Mouse (Mus musculus): ENCODE results near the gene Proser3.

The Proser3 gene

DNA sequence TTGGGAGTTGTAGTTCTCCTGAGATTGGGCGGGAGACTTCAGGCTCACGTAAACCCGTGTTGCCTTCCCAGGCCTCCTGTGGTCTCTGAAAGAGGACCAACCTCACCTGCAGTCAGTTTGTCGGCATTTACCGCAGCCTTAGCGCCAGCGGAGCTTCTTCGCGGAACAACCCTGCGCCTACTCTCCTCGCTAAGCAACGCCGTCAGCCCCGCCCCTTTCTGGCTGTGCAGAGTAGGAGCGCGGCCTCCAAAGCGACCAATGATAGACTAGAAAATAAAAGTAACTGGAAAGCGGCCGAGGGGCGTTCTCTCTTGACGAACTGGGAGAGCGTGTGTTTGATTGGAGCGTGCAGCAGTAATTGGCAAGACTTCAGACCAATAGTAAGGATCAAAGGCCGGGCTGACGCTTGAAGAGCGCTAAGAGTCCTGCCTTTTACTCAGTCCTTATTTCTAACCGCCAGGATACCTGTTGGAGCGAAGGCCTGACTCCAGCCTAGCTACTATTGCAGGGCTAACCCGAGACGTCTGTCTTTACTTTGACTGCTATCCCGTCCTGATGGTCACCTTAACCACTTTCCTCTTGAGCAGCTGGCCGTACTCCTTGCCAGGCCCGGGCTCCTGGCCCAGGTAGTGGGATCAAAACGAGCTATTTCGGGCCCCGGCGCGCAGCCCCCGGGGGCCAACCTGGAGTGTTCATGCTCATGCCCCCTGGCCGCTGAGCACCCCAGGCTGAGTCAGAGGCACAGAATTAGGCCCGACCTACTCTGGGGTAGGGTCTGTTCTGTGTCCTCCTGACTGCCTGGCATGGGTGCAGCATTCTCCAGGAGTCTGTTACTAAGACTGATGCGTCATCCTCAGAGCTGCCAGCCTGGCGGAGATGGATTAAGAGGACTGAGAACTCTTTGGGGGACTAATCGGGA, at the start of gene Proser3, which contains the start of gene Hspb6:
Gene Proser3, minus strand, starts transcription at position 198 of the 919 bp plus-strand sequence.
Gene Hspb6, plus strand, starts transcription at position 77 of the 919 bp plus-strand sequence.
- DNase-seq, result peak; percentile 99

DNA sequence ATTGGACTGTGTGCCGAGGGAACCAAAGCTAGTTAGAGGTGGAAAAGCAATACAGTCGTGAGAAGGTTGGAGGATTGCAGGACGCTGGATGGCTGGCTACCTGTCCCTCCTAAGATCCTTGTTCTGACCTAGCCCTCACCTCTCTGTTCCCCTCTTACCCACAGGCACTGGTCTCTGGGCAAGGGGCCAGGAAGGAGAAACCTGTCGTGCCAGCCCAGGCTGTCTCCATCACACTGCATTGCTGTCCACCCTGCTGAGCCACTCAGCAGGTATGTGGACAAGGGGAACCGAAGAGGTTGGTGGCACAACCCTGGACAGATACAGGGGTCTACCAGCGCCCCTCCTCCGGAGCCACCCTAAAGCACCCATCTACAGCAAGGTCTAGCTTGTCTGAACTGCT, 48.6 kb upstream of the Proser3 start:
- no peak for DNase-seq

DNA sequence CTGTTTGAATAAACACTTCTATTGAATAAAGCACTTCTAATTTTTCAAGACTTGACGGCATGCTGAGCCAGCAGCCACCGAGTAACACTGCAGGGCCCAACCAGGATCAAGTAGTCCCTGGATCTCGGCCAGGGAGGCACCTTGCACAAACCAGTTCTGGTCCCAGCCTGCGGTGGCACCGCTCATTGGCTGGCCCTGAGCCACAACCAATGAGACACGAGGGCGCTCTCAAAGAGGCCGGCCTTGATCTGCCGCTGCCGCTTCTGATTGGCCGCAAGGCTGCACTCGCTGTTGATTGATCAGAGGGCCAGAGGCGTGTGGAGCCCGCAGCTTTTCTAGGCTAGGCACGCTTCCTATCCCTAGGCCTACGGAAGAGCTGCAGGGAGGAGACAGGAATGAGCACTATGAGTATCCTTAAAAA, 47.8 kb upstream of the Proser3 start:
- peak; percentile 97 for DNase-seq

DNA sequence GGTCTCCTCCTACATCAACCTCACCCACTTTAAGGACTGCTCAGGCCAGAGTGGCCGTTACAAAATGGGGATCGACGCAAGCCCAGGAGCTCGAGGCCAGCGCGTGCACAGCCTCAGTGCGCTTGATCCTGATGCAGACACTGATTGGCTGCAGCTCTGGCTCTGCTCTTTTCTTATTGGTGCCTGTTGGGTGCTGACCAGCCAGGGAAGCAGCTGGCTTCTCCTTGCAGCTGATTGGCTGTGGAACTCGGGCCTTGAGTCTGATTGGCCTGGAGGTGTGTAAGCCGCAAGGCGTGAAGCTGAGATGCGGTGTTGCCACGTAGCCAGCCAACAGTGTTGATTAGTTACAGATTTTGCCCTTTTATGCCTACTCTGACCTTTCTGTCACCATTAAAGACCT, 46.7 kb upstream of the Proser3 start, which contains the start of gene Zbtb32:
Gene Zbtb32, minus strand, starts transcription at position 124 of the 400 bp plus-strand sequence.
- no peak for DNase-seq

DNA sequence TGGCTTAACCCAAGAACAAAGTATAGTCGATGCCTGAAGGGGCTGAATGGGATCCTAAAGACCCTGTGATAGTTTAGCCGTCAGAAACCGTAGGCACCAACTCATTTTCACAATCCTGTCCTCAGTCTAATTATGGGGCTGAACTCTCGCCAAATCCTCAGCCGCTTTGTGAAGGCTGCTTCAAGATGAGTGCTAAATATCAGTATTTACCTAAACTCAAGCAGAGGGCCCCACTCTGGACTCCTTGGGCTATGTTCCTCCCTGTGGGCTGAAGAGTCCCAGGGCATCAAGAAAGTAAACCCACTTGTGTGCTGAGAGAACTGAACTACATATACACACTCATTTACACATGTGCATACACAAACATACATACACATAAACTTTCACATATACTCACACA, 44.7 kb upstream of the Proser3 start:
- DNase-seq, result no peak

DNA sequence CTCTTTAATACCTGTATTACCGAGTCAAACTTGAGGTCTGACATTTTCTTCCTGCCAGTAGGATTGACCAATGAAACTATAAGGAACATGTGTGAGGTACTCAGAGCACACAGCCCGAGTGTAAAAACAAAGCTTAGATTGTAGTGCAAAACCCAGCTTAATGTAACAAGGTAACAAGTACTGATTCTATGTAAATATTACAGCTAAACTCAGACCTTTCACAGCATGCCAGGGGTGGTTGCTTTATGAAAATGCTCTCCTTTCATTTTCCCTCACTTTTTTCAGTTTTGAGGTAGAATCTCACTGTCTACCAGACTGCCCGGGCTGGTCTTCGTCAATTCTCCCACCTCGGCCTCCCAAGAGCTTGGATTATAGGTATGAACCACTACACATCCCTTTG, 44.0 kb upstream of the Proser3 start:
- DNase-seq, result no peak

DNA sequence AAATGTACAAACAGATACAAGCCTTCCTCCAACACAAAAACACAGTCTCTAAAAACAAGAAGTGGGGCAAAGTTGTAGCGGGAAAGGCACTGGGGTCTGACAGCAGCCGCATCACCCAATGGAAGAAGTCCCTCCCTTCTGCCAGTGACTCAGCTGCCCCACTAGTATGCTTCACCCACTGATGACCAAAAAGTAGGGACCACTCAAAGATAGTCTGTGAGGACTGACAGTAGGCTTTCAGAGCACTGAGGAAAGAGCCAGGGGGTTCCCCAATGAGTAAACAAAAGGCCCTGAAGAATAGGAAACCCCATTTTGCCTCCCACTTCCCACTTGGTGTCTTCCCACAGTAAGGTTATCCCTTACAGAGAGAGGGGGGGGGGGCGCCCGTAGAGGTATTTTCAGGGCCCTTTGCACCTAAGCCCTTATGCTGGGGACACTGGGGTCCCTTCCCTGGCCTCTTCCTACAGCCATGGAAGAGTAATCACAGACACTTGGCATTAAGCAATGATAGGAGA, 42.5 kb upstream of the Proser3 start:
- DNase-seq, result no peak

DNA sequence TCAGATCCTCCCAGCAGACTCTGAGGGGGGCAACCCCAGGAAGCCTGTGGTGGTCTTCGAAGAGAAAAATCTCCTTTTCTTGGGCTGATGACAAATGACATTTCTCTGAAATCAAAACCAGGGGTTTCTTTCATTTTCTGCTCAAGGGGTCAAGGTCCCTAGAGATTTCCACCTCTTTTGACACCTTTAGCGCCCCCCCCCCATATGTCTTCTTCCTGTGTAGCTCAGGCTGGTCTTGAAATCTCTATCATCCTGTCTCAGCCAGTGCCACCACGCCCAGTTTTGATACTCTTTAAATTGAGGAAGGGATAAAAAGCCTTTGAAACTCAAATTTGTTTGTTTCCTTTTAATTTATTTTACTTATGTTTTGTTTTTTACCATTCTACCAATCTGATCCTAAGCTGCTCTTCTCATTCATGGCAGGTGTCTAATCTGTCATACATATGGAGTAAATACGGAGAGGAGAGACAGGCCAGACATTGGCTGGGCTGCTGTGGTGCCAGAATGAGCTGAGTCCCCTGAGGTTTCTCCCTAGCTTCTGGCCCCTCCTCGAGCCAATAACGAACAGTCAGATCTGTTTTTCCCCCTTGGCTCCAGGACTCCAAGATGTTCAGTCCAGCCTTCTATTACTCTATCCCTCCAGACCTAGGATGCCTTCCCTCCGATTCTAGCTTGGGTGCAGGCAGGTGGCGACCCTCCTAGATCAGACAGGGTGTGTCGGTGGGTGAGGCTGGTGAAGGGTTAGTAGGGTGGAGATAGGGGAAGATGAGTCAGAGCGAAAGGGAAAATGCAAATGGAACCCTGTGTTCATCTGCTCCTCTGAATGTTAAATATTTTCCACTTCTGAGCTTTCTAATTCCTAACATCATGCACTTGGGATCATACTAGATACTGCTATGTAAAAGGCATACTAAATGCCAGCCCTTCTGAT, 41.7 kb upstream of the Proser3 start:
- no peak for DNase-seq

DNA sequence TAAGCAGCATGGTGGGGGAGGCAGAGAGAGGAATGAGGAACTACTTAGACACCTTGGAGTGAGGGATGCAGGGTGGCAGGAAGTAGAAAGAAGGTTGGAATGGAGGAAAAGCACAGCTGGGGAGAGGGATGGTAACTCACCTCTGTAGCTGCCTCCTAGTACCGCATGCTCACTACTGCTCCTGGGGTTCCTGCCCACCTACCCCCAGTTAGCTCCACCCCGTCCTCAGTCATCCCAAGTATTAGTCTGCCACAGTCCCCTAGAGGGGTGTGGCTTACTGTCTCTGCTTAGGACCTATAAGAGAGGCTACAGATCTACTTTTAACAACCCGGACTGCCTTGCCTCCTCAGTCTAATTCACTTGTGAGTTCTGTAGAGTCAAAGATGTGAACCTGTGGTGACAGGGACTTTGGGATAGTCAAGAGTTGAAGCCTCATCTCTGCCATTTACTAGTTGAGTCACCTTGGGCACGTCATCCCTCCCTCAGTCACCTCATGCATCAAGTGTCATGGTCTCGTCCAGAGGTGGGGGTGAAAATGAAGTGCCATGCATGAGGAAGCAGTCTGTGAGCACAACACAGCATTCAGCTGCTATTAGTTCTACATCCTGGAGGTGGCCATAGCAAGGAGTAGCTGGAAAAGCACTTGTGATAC, 40.8 kb upstream of the Proser3 start:
- no peak for DNase-seq

DNA sequence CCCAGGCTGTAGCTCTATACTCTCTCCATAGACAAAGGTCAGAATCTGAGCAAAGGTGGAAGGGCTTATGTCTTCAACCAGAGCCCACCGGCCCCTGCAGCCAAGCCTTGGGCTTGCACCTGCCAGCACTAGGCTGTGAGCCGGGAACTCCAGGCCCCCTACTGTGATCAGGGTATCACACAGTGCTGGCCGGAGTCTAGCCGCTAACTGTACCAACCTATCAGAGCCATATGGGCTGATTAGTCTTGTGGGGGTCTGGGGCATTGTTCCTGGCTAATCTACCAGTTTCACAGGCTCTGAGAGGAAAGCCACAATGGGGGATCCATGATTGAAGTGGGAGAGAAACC, 39.5 kb upstream of the Proser3 start:
- peak; percentile 35 for DNase-seq

DNA sequence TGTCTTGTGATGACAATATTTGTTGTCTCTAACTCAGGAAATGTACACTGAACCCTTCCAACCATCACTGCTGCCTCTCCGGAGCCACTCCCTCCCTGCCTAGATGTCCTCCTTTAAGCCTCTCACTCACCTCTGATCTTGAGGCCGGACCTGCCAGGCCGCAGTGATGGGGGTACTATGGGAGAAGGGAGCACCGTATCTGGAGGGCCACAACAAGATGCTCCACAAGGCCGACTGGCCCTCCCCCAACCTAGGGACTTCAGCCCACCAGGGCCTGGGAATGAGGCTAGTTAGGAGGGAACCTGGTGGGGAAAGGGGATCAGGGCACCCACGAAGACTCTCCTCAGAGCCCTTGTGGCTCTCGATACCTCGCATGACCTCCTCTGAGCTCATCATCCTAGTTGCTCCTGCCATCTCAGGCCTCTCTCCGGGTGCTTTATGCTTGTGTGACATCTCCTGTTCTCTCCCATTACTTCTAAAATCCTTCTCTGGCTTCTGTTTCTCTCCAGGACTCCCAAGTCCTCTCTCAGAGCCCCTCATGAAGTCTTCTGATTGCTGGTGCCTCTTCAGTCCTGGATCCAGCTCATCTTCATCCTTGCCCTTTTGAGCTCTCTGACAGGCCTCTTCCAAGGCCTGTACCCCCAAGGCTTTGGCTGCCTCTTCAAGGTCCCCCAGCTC, 39.0 kb upstream of the Proser3 start:
- DNase-seq, result peak; percentile 55

DNA sequence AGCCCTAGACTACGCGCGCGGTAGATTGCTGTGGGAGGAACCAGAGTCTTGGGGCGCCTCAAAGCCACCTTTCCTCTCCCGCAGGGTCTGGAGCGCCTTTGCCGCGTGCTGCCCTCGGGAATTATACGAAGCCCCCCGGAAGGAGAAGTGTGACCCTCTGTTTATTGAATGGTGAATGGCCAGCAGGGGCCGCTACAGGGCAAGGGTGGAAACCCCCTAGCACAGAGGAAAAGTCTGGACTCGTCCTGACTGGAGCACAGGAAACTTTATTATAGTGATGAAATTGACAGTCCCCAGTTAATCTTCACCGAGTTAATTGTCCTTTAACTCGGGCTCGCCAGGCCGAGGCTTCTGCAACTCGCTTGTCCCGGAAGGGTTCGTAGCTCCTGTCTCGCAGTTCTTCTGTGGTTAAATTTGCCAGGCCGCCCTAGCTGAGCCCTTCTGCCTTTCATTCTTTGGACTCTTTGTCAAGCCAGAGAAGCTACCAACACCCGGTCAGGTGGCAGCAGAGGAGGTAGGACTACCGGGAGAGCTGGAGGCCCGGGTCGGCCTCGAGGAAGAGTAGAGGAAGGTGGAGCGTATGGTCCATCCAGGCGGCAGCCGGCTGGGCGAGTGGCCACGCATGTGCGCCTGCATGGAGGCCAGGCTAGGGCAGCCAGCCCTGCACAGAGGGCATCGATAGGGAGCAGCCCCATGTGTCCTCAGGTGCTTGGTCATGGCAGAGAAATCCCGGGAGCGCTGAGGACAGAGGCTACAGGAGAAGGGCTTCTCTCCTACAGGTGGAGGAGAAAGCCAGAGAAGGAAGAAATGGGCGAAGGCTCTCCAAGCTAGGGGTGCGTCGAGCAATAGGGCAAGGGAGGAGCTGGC, 37.6 kb upstream of the Proser3 start:
- peak; percentile 84 for DNase-seq

DNA sequence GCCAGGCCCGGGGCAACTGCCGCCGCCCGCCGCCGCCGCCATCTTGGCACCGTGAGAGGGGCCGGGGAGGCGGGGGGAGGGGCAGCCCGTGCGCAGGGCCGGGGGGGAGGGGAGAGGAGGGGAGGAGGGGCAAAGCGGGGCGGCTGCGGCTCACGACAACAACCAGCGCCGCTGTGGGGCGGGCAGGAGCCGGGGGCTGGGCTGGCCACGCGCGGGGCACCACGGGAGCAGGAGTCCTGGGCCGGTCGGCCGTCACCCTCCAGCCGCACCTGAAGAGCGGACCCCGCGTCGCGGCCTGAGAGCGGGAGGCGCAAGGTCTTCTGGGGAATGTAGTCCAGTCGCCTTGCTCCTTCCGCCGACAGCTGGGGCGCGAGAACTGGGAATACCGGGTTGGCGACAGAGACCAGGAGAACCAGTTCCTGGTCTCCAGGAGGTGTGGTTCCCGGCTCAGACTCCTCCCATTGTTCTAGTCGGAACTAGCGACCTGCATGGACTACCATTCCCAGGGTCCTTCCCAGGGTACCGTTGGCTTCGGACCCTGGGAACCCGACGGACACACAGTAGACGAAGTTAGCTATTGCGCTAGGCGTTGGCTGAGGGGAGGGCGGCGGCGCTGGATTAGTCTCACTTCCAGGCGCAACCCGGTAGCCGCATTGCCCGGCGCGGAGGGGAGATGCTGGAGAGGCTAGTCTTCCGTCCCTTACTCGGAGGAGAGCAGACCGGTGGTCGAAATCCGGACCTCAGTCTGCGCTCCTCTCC, 36.8 kb upstream of the Proser3 start, which contains the start of gene Kmt2b:
Gene Kmt2b, minus strand, starts transcription at position 51 of the 759 bp plus-strand sequence.
- peak; percentile 99 for DNase-seq

DNA sequence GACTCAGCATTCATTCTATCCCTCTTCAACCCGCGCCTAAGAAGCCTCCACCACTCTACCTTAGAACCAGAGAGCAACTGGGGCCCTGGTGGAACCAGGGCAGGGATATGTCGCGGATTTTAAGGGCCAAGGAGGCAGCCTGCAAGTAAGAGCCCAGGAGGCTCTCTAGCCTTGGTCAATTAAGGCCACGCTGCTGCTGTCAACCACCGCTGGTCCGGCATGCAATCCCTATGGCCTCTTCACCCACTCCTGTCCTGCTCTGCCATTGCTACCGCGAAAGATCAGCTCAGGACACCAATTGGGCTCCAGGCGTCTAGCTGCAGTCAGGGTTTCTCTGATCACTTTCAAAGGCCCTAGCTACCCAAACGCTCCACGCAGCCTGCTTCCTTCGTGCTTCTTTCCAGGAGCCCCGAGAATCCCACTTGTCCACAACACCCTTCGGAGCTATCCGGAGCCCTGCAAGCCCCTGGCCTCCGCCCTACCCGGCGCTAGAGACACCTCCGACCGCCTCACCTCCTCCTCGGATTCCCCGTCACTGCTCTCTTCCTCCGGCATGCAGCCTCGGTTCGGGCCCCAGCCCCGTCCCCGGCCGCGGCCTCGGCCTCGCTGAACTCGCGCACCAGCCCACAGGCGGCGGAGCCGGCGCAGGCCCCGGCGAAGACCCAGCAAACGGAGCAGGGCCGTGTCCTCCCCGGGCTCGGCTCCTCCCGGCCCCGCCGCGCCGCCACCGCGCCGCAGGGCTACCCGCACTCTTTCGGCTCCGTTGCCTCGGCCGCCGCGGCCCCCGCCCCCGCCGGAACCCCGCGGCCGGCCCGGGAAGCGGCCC, 36.0 kb upstream of the Proser3 start:
- no peak for DNase-seq

DNA sequence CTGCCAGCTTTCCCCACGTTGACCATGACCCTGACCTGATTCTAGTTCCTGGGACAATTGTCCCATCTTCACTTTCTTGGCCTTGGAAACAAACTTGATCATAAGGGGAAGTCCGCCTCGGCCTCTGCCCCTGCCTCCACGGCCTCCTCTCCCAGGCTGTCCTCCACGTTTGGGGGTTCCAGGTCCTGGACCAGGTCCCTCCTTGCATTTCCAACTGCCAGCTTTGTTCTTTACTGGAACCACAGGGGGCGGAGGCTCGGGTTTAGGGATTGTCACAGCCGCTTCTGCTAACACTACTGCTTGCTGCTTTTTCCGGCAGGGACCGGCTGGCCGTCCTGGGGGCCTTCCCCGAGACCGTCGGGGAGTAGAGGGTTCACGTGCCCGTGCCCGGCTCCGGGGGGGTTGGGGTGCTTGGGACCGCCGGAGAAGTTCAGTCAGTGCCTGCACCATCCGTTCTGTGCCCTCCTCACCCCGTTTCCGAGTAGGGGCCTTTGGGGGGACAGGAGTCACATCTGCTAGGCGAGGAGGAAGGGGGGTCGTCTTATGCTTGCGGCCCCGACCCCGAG, 34.4 kb upstream of the Proser3 start:
- peak; percentile 64 for DNase-seq

DNA sequence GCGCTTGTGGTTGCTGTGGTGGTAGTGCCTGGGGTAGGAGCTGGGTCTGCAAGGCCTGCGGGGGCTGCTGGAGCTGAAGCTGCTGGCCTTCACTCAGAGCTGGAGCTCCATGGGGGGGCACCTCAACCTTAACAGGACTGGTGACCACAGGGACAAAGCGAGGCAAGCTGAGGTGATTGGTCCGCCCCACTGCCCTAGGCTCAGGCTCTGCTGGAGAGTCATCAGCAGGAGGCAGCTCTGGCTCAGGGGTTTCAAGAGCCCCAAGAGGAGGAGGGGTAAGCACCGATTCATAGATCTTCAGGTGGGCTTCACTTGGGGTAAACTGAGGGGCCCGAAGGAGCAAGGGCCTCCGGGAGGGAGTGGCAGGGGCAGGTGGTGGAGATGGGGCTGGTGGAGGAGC, 33.1 kb upstream of the Proser3 start:
- no peak for DNase-seq

DNA sequence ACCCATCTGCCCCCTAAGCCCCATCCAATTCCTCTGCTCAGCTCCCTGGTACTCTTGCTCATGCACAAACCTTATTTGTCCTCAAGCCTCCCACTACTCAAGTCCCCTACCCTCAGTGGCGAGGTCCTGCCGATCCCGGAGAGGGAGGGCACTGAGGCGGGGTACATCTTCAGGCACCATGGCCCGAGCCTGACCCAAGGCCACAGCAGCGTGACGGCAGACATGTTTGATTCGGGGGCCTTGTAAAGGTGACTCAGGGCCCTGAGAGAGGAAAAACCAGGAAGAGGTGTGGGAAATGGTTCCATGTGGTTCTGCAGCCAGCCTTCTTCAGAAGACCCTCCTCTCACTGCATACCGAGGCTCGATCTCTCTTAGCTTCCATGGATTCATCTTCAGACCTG, 32.2 kb upstream of the Proser3 start:
- no peak for DNase-seq

DNA sequence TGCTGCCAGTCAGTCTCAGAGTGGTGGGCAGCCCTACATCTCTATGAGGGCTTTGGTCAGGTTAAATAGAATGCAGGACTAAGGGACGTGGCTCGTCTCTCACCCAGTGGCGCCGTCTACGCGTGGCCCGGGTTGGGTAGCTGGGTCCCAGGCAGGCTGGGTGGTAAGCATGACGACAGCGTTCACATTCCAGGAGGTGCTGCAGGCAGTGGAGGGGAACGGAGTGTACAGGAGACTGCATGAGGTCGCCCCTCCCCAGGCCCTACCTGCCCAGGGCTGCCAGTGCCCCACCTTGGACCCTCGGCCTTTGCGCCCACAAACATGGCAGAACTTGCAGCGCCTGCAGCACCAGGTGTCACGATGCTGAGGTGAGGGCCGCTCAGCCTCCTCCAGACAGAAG, 29.4 kb upstream of the Proser3 start:
- peak; percentile 37 for DNase-seq

DNA sequence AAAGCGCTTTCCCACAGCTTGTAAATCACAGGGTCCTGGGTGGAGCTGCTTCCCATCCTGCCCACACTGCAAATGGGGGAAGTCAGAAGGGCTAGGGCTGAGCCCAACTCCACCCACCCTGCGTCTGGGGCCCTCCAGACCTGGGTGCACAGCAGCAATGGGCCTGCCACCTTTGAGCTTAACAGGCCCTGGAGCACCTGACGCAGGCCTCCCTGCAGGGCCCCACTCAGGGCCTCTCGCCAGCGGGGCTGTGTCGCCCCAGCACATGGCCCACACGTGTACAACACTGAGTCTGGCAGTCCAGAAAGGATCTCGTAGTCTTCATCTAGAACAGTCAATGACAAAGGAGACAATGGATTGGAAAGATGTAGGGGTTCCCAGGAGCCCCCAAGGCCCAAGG, 27.9 kb upstream of the Proser3 start:
- no peak for DNase-seq
